Mouse (Mus musculus) 416B (cell line): ENCODE data around the gene Emid1.

Experiments used
- DNase-seq: peaks from one replicate; pipeline ENCODE4 v3.0.0; 2011; ENCODE audit warnings: low read depth

Gene Emid1

DNA sequence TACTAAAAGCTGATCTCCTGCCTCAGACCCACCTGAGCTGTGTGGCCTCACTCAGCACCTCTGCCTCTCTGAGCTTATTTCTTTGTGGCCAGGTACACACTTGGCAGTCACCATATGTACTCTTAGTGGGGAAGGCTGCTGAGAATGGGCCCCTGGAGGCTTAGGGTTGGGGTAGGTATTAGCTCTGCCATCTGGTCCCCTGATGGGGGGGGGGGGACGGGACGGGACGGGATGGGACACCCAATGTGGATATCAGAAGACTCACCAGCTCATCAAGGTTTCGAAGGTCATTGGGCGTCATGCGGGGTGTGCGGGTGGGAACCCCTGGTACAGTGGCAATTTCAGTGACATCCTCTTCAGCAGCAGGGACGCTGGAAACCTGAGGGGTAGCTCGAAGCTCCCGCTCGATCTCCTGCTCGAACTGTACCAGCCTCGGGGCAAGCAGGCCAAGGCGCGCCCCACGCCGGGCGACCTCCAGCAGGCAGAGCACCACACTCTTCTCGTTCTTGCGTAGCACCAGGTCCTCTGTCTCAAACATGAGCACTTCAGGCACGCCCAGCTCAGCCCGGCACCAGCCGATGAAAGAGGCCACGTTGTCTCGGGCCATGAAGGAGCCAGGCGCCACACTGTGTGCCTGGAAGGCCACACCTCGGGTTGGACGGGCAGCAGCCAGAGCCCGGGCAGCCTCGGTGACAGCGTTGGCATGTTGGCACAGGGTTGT, 88.3 kb downstream of the Emid1 start:
- DNase-seq: no peak

DNA sequence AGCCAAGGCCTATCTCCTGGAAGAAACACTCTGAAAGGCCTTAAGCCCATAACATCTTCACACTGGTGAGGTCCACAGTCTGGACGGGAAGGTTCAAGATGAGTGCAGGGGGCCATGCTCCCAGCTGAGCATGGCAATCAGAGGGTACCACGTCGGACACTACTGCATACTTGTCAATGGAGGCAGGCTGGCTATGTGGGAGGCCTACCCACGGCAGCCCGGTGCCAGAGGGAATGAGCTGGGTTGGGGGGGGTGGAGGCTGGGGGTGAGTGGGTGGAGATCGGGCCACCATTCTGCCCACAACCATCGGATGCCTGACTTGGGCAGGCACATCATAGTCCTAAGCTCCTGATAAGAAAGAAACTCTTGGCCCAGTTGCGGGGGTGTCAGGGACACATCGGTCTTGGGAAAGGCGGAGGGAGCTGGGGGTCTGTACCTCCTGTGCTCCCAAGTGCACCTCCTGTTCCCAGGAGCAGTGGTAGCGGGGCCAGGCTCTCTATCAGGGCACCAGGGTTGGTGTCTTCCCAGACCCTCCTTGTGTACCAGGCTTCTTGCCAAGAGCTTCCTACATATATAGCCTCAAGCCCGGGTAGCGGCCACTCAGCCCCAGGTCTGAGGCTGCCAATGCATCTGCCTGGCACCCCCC, 89.1 kb downstream of the Emid1 start:
- no peak for DNase-seq

DNA sequence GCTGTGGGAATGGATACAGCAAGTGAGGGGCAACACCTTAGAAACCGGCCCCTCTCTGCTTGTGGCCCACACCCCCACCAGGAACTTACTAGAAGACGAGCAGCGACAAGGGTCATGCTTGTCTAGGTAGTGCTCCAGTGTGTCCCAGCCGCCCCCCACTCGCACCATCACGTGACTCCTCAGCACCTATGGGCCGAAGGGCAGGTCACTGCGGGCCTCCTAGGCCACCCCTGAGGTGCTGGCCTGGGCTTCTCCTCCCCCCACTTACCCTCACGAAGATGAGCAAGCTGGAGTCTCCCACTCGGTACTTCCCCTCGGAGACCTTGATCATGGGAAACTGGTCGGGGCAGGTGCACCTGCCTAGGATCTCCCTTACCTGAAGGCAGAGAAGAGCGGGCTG, 89.7 kb downstream of the Emid1 start:
- no peak for DNase-seq

DNA sequence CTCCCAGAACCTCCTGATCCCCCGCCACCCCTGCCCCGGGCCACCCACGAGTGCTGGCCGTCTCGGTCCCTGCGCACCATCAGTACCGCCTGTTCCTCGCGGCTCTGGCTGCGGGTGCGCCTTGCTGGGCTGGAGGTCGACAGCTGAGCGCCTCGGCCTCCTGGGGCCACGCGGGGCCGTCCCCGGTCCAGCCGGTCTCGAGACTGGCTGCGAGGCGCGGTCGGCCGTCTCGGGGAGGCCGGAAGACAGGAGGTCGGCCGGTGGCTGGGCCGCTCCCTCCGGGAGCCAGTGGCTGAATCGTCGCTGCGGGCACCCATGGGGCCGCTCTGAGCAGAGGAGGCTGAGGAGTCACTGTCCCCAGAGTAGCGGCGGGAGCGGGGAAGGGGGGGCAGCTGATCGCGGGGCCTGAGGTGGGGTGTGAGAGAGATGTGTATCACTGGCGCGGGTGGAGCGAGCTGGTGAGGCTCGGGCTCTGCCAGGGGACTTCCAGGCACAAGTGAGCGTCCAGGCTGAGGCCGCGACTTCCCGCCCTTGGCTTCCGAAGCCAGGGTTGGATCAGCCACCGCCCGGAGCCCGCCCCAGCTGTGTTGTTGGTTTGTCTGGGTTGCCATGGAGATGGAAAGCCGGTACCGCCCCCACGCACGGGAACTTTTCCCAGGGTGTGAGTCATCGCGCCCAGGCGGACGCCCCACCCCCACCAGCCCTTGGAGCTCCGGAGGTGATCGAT, 90.5 kb downstream of the Emid1 start:
- DNase-seq: no peak

DNA sequence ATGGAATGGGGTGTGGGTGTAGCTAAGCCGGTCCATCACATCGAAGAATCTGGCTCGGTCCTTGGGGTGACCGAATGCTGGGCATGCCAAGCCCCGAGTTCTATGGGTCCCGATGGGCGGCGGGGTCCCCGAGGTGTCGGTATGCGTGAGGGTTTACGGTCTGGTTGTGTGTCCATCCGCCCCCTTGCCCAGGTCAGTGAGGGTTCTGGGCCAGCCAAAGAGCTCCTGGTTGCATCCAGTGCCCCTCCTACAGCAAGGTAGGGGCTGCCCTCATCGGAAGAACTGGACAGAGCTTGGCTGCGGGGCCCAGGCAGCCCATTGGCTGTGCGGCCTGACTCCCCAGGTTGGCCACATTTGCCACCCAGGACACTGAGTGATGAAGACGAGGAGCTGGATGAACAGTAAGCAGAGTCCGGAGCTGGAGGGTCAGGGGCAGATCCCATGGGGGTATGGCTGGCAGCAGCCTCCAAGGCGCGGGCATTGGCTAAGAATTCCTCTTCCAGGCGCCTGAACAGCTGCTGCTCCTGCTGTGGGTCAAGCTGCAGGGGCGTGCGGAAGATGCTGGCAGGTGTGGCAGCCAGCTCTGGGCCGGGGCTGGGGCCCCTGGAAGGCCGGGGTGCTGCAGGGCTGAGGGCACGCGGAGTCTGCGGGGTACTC, 91.2 kb downstream of the Emid1 start:
- no peak for DNase-seq

DNA sequence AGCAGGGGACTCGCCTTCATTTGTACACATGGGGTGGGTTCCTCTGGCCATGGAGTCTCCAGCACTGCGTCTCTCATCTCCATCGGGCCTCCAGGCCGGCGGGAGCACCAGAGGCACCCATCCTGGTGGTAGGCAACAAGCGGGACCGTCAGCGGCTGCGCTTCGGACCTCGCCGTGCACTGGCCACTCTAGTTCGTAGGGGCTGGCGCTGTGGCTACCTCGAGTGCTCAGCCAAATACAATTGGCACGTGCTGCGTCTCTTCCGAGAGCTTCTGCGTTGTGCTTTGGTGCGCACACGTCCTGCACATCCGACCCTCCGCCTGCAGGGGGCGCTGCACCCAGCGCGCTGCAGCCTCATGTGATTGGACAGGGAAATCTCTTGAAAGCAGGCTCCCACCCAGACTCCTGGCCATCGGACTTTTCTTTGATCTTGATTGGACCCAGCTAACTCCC, 92.3 kb downstream of the Emid1 start:
- no peak for DNase-seq

DNA sequence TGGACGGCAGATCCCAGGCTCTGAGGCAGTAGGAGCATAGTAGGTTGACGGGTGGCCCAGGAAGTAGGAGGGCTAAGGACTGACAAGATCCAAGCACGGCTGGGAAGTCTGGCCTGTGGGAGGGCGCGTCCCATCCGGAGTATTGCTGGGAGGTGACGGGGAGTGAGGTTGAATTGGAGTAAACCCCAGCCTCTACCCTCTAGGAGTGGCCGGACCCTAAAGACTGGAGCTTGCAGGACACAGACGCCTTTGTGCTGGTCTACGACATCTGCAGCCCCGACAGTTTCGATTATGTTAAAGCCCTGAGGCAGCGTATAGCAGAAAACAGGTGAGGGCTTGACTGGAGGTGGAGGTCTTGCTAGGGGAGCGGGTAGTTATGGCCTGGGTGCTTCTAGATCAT, 92.8 kb downstream of the Emid1 start:
- no peak for DNase-seq

DNA sequence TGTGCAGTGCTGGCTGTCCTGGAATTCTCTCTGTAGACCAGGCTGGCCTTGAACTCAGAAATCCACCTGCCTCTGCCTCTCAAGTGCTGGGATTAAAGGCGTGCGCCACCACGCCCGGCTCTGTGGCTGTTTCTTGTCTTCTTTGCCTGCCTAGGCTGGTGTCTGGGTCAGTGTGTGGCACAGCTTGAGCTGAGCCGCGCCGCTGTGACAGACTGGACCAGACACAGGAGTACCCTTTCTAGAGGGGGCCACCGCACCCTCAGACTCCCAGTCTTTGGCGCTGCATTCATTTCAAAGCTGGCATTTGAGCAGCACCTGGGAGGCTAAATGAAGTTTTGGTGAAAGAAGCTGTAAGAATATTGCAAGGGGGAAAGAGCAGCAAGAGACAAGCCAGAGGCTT, 93.3 kb downstream of the Emid1 start:
- DNase-seq: no peak

DNA sequence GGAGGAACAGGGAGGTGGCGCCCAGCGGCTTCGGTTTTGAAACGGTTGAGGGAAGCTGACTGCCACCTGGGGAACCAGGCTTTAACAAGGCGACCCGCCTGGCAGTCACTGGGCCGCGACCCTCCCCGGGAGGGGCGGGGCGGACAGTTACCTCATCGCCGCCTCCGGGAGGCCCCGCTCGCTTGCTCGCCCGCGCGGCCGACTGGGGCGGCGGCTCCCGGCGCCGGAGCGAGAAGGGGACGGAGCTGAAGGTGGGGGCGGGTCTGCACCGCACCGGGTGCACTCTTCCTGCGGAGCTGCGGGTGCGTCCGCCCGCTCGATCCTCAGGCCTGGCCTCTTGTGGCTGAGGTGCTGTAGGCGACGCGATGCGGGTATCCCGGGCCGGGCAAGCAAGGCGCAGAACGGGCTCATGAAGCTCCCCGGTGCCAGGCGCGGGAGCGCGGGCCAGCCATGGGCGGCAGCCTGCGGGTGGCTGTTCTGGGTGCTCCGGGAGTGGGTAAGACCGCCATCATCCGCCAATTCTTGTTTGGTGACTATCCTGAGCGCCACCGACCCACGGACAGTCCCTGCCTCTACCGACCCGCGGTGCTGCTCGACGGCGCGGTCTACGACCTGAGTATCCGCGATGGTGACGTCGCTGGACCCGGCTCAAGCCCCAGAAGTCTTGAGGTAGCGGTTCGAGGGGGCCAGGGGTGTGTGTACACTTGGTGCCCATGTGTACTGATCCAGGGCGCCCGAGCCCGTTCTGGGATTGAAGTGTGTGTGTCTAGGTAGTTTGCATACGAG, 94.0 kb downstream of the Emid1 start, which contains the start of gene Rasl10a:
Gene Rasl10a, plus strand, starts transcription at position 273 of the 786 bp plus-strand sequence.
- no peak for DNase-seq

DNA sequence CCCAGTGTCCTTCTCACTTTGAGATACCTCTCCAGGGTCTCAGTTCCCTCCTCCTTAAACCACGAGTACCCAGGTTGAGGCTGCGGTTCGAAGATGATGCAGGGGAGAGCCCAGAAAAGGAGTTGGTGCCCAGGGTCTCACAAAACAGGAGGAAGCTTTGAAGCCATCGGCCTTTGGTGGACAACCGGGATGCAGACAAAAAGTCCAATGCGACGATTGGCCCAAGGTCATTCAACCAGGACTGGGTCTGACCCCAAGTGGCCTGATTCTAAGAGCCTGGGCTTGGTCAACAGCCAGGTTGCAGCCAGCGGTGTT, 94.6 kb downstream of the Emid1 start:
- no peak for DNase-seq

DNA sequence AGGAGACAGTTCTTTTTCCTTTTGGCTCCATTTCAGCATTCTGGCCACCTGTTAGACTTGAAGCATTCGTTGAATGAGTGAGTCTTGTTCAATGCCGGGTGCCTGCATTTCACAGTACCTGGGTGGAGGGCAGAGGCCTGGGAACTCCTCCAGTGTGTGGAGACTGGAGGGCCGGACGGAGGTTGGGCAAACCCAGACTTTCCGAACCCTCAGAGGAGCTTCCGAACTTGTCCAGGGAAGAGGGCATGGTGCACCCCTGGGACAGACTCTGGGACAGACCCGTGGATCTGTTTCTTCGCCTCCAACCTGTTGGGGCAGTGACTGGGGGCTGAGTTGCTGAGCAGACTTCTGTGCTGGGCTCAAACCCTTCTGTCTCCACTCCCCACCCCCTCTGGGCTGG, 95.0 kb downstream of the Emid1 start:
- no peak for DNase-seq
